Mouse (Mus musculus): Measurements from ENCODE around the gene Spty2d1.

Gene Spty2d1

GRCm38 (mm10) chr7:47022482-47022881 lies 14.3 kb upstream of the Spty2d1 start:
- in situ Hi-C loops (cut with MboI, MseI): loop anchor here (5.0 to 25.0 kb wide), 4 partner anchors 55 to 1110 kb away; partner anchors contain the start of genes Ccdc114 (in 1 of the 2) and Emp3 (in 1 of the 2)

GRCm38 (mm10) chr7:47020956-47021355 lies 12.7 kb upstream of the Spty2d1 start:
- in situ Hi-C loops (cut with MboI, MseI): loop anchor here (5.0 to 25.0 kb wide), 4 partner anchors 56 to 1109 kb away; partner anchors contain the start of genes Ccdc114 (in 1 of the 2) and Emp3 (in 1 of the 2)

GRCm38 (mm10) chr7:47019641-47020040 lies 11.4 kb upstream of the Spty2d1 start:
- in situ Hi-C loops (cut with MboI, MseI): loop anchor here (5.0 to 25.0 kb wide), 5 partner anchors 57 to 1107 kb away; partner anchors contain the start of genes Ccdc114 (in 1 of the 2) and Emp3 (in 1 of the 2)

GRCm38 (mm10) chr7:47017146-47017545 lies 8.9 kb upstream of the Spty2d1 start:
- in situ Hi-C loops (cut with MboI, MseI): loop anchor here in 1 of 2 experiments (5.0 to 25.0 kb wide), 2 partner anchors 55 to 1105 kb away; partner anchors contain the start of genes Ccdc114 and Emp3

GRCm38 (mm10) chr7:47016602-47017001 lies 8.4 kb upstream of the Spty2d1 start:
- in situ Hi-C loops (cut with MboI, MseI): loop anchor here in 1 of 2 experiments (5.0 to 25.0 kb wide), 2 partner anchors 54 to 1104 kb away; partner anchors contain the start of genes Ccdc114 and Emp3

GRCm38 (mm10) chr7:47015390-47016065 lies 7.3 kb upstream of the Spty2d1 start:
- in situ Hi-C loops (cut with MboI, MseI): loop anchor here in 1 of 2 experiments (5.0 to 25.0 kb wide), 2 partner anchors 53 to 1103 kb away; partner anchors contain the start of genes Ccdc114 and Emp3

- in situ Hi-C loops (cut with MboI, MseI): loop anchor here in 1 of 2 experiments (5.0 to 25.0 kb wide), 2 partner anchors 52 to 1102 kb away; partner anchors contain the start of genes Ccdc114 and Emp3
Observed at GRCm38 (mm10) chr7:47014564-47015389, 6.6 kb upstream of the Spty2d1 start.

- in situ Hi-C loops (cut with MboI, MseI): loop anchor here in 1 of 2 experiments (25.0 kb wide), 1 partner anchor 1101 kb away; the partner anchor contains the start of genes Ccdc114 and Emp3
Observed at GRCm38 (mm10) chr7:47013131-47013767, 5.0 kb upstream of the Spty2d1 start.

- in situ Hi-C loops (cut with MboI, MseI): loop anchor here (5.0 to 25.0 kb wide), 2 partner anchors 40 to 1095 kb away; partner anchors contain the start of genes Ccdc114 (in 1 of the 2) and Emp3 (in 1 of the 2)
Observed at GRCm38 (mm10) chr7:47007818-47008167, 418 bp downstream of the Spty2d1 start.

GRCm38 (mm10) chr7:47007109-47007780 lies 966 bp downstream of the Spty2d1 start:
- in situ Hi-C loops (cut with MboI, MseI): loop anchor here (5.0 to 25.0 kb wide), 2 partner anchors 40 to 1095 kb away; partner anchors contain the start of genes Ccdc114 (in 1 of the 2) and Emp3 (in 1 of the 2)

- in situ Hi-C loops (cut with MboI, MseI): loop anchor here in 1 of 2 experiments (25.0 kb wide), 1 partner anchor 1091 kb away; the partner anchor contains the start of genes Ccdc114 and Emp3
Observed at GRCm38 (mm10) chr7:47003411-47004115, 4.6 kb downstream of the Spty2d1 start.

GRCm38 (mm10) chr7:47001900-47002275 lies 6.3 kb downstream of the Spty2d1 start:
- in situ Hi-C loops (cut with MboI, MseI): loop anchor here in 1 of 2 experiments (25.0 kb wide), 1 partner anchor 1090 kb away; the partner anchor contains the start of genes Ccdc114 and Emp3

- in situ Hi-C loops (cut with MboI, MseI): loop anchor here in 1 of 2 experiments (25.0 kb wide), 1 partner anchor 1089 kb away; the partner anchor contains the start of genes Ccdc114 and Emp3
Observed at GRCm38 (mm10) chr7:47001125-47001899, 6.9 kb downstream of the Spty2d1 start.

- in situ Hi-C loops (cut with MboI, MseI): loop anchor here in 1 of 2 experiments (25.0 kb wide), 1 partner anchor 1088 kb away; the partner anchor contains the start of genes Ccdc114 and Emp3
Observed at GRCm38 (mm10) chr7:47000644-47000983, 7.6 kb downstream of the Spty2d1 start.

GRCm38 (mm10) chr7:46999983-47000643 lies 8.1 kb downstream of the Spty2d1 start:
- in situ Hi-C loops (cut with MboI, MseI): loop anchor here in 1 of 2 experiments (25.0 kb wide), 1 partner anchor 1088 kb away; the partner anchor contains the start of genes Ccdc114 and Emp3

- in situ Hi-C loops (cut with MboI, MseI): no loop called here
Observed at GRCm38 (mm10) chr7:46998942-46999341, 9.3 kb downstream of the Spty2d1 start.

GRCm38 (mm10) chr7:46997644-46998395 lies 10.4 kb downstream of the Spty2d1 start:
- in situ Hi-C loops (cut with MboI, MseI): no loop called here

Measured in T-helper 17 cell (primary cell).